Comparison of ENCODE assay signal across 8 mouse cellular contexts in the genomic region with DNA sequence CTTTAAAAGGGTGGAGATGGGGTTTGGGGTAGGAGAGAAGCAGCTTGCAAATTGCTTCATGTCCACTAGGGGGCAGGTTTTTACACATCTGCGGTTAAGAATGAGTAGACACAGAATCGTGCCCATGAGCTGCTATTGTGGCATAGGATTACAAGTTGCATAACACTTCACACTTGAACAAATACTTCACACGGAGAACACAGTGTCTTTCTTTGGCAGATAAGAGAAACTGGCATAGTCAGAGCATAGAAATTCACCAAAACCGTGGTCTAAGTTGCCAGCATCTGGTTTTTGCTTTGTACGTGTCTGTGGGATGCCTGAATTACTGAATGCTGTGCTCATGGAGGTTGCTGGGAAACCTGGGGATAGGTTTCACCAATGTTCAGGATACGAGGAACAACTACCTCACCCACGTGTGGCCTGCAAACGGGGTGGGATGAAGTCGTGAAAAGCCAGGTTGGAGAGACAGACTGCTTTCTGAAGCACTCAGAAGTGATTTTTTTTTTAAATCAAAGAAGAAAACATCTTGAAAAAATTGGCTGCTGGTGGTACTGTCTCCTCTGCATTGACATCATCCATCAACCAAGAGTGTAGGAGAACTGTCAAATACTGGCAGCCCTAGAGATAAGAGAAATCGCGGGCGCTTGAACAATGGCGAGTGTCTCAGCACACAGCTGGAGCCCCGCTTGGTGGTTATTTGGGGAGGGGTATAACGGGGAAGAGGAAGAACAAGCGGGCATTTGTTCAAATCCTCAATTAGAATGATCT.
DNase-seq lines count a peak whose midpoint lies in the region; ATAC-seq and TF ChIP-seq lines count a peak whose summit lies in the region.

No protein-coding gene starts in this region.

- H3K36me3 ChIP-seq in embryonic facial prominence, embryonic 14.5 days (ENCODE audit: control insufficient read depth, insufficient read depth, low read length), result no peaks in the 10 kb centered on the region
- H3K36me3 ChIP-seq in heart, embryonic 12.5 days, result no peaks in the 10 kb centered on the region
- H3K36me3 ChIP-seq in kidney, embryonic 16.5 days (ENCODE audit: insufficient read depth, low read length), result no peaks in the 10 kb centered on the region
- no peaks in the 10 kb centered on the region for H3K36me3 ChIP-seq in limb, embryonic 14.5 days (ENCODE audit: control insufficient read depth, insufficient read depth, low read length)

- no peaks in the 10 kb centered on the region for H3K27me3 ChIP-seq in embryonic facial prominence, embryonic 14.5 days (replicated peaks; ENCODE audit: control insufficient read depth, insufficient read depth, low read length)
- no peaks in the 10 kb centered on the region for H3K27me3 ChIP-seq in heart, embryonic 12.5 days (replicated peaks)
- H3K27me3 ChIP-seq in kidney, embryonic 16.5 days (ENCODE audit: insufficient read depth, low read length), result no peaks in the 10 kb centered on the region
- H3K27me3 ChIP-seq in limb, embryonic 14.5 days (ENCODE audit: control insufficient read depth, insufficient read depth, low read length), result no peaks in the 10 kb centered on the region

- H3K4me1 ChIP-seq in embryonic facial prominence, embryonic 14.5 days (ENCODE audit: control insufficient read depth, insufficient read depth, low read length), result no peaks in the 10 kb centered on the region
- H3K4me1 ChIP-seq in heart, embryonic 12.5 days (replicated peaks), result 0 out of 2 replicates have a peak, but pooled peaks cover 5% of the 10 kb centered on the region
- H3K4me1 ChIP-seq in kidney, embryonic 16.5 days (ENCODE audit: insufficient read depth, low read length), result no peaks in the 10 kb centered on the region
- 0 out of 2 replicates have a peak, but pooled peaks cover 3% of the 10 kb centered on the region for H3K4me1 ChIP-seq in limb, embryonic 14.5 days (ENCODE audit: control insufficient read depth, insufficient read depth, low read length)

- no peak for TF ChIP-seq POLR2A in limb, embryonic 14.5 days (IDR thresholded peaks at IDR 0.05; ENCODE audit: borderline replicate concordance, extremely low read depth, insufficient read depth, insufficient read length)

- peak; percentile 64 for DNase-seq in CD4-positive, CD25-positive, alpha-beta regulatory T cell, adult 2 months (ENCODE audit: low read depth, low spot score)
- peak; percentile 21 for DNase-seq in adrenal gland, postnatal 25 days
- DNase-seq in embryonic facial prominence, embryonic 14.5 days (ENCODE audit: low spot score), result peak; percentile 81
- peak; percentile 68 for DNase-seq in limb, embryonic 14.5 days (ENCODE audit: low spot score)
- peak; percentile 8 to 11 for DNase-seq in natural killer cell, adult 2 months (ENCODE audit: low spot score in 2 of 2)
- DNase-seq in yolk sac, embryonic 10.5 days (ENCODE audit: low spot score), result peak; percentile 5

- ATAC-seq in embryonic facial prominence, embryonic 14.5 days (ENCODE audit: low read depth), result peak; percentile 53; the same call in 1 of the 2 replicates
- no peak for ATAC-seq in heart, embryonic 12.5 days (ENCODE audit: insufficient number of reproducible peaks, low FRiP score)
- ATAC-seq in kidney, embryonic 16.5 days (ENCODE audit: low FRiP score, low TSS enrichment), result peak; percentile 82; the same call in 1 of the 2 replicates
- peak; percentile 45; the same call in 1 of the 2 replicates for ATAC-seq in limb, embryonic 14.5 days (ENCODE audit: low FRiP score, low read depth)

- no peak overlapping the region for H3K27ac ChIP-seq in embryonic facial prominence, embryonic 14.5 days (replicated peaks; ENCODE audit: low read depth, low read length)
- no peak overlapping the region for H3K27ac ChIP-seq in heart, embryonic 12.5 days (ENCODE audit: poor library complexity, severe bottlenecking)
- H3K27ac ChIP-seq in kidney, embryonic 16.5 days (ENCODE audit: low read length), result no peak overlapping the region
- H3K27ac ChIP-seq in limb, embryonic 14.5 days (replicated peaks; ENCODE audit: low read depth, low read length), result no peak overlapping the region

- no peak overlapping the region for H3K9ac ChIP-seq in embryonic facial prominence, embryonic 14.5 days (ENCODE audit: low read depth, low read length)
- no peak overlapping the region for H3K9ac ChIP-seq in heart, embryonic 12.5 days
- no peak overlapping the region for H3K9ac ChIP-seq in kidney, embryonic 16.5 days (replicated peaks; ENCODE audit: low read length)
- no peak overlapping the region for H3K9ac ChIP-seq in limb, embryonic 14.5 days (ENCODE audit: low read depth, low read length, severe bottlenecking)

- peak overlapping the region; percentile 13 for H3K4me2 ChIP-seq in embryonic facial prominence, embryonic 14.5 days (ENCODE audit: low read depth, low read length)
- peak overlapping the region; percentile 37 for H3K4me2 ChIP-seq in heart, embryonic 12.5 days
- no peak overlapping the region for H3K4me2 ChIP-seq in kidney, embryonic 16.5 days (replicated peaks; ENCODE audit: low read depth, low read length)
- H3K4me2 ChIP-seq in limb, embryonic 14.5 days (replicated peaks; ENCODE audit: low read depth, low read length, severe bottlenecking), result peak overlapping the region; percentile 10; the same call in 1 of the 2 replicates

- WGBS in embryonic facial prominence, embryonic 14.5 days, result 48% methylated on average over 16 of the region's 16 CpGs
- 39% methylated on average over 16 of the region's 16 CpGs for WGBS in heart, embryonic 12.5 days
- WGBS in kidney, embryonic 16.5 days, result 58% methylated on average over 16 of the region's 16 CpGs
- WGBS in limb, embryonic 14.5 days, result 54% methylated on average over 16 of the region's 16 CpGs

- no peaks in the 10 kb centered on the region for H3K9me3 ChIP-seq in embryonic facial prominence, embryonic 14.5 days (ENCODE audit: control insufficient read depth, low read length)
- H3K9me3 ChIP-seq in heart, embryonic 12.5 days (replicated peaks), result no peaks in the 10 kb centered on the region
- no peaks in the 10 kb centered on the region for H3K9me3 ChIP-seq in kidney, embryonic 16.5 days (ENCODE audit: low read length)
- no peaks in the 10 kb centered on the region for H3K9me3 ChIP-seq in limb, embryonic 14.5 days (ENCODE audit: control insufficient read depth, low read length)

- no peak overlapping the region for H3K4me3 ChIP-seq in embryonic facial prominence, embryonic 14.5 days (ENCODE audit: low read depth, low read length)
- no peak overlapping the region for H3K4me3 ChIP-seq in heart, embryonic 12.5 days
- no peak overlapping the region for H3K4me3 ChIP-seq in kidney, embryonic 16.5 days (ENCODE audit: low read length)
- H3K4me3 ChIP-seq in limb, embryonic 14.5 days (replicated peaks; ENCODE audit: low read length), result no peak overlapping the region

Comparison
In these comparisons a context has a peak if more than half of its experiments do, and no peak if none do; other contexts are left out.
1. DNase-seq: peak in every context shown above with its lines; median percentile 81 in embryonic facial prominence, embryonic 14.5 days; 68 in limb, embryonic 14.5 days; 64 in CD4-positive, CD25-positive, alpha-beta regulatory T cell, adult 2 months; 21 in adrenal gland, postnatal 25 days; 10 in natural killer cell, adult 2 months; 5 in yolk sac, embryonic 10.5 days.